In the genomic region with DNA sequence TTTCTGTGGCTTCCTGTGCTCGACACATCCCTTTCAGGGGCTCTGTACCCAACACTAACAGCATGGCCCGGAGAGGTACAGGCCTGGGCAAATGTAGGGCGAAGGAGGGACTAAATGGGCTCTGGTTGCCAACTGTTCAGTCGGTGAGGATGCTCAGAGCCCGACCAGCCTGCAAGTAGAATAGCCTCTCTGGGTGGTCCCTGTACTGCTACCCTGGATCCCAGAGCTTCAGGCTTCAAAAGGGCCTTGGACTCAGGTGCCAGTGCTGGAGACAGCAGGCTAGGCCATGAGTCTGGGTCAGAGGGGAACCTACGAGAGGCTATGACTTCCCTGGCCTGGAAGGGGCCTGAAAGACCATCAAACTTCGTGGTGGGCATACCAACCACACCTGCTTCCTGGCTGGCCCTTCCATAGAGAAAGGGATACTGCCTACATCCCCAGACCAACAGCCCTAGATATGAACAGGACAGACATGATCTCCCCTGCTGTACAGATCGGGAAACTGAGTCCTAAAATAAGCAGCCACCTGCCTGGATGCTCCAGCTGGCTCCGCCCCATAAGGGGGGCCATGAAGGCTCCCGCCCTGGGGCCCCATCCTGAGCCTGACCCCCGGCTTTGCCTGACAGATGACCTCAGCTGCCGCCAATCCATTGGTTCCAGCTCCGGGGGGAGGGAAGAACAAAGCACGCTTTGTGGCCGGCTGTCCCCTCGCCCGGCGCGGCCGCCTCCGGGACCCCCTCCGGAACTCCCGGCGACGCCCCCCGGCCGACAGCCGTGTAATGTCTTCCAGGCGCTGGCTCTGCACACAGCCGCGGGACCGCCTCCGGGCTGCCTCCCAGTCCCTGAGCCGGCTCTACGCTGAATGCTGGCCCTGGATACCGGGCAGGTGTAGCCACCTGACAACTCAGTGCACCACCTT, we compare ENCODE assay signal across 8 mouse cellular contexts. TPM values are rescaled to one million over a fixed set of nuclear protein-coding genes. Genes with fewer than 3 reads are reported as not detected.
DNase-seq lines count a peak whose midpoint lies in the region; ATAC-seq and TF ChIP-seq lines count a peak whose summit lies in the region.
"Had no signal": no experiment of that assay in that cellular context is flagged by ENCODE, and none has a peak within 500 bp of the region (broad histone marks: within the 10 kb centered on the region; RNA-seq: fewer than 3 reads in every experiment).

No protein-coding gene starts in this region.

- 14% methylated on average over 36 of the region's 36 CpGs for WGBS in lung, embryonic 16.5 days
- WGBS in forebrain, postnatal 0 days = 13% methylated on average over 36 of the region's 36 CpGs
- WGBS in stomach, embryonic 14.5 days = 13% methylated on average over 36 of the region's 36 CpGs

- H3K4me1 ChIP-seq in lung, embryonic 16.5 days (replicated peaks; ENCODE audit: control insufficient read depth, insufficient read depth, low read length) = peaks cover 6% of the 10 kb centered on the region; the same call in 1 of the 2 replicates
- no peaks in the 10 kb centered on the region for H3K4me1 ChIP-seq in forebrain, postnatal 0 days (ENCODE audit: insufficient read depth)
- peaks cover 7% of the 10 kb centered on the region; the same call in 1 of the 2 replicates for H3K4me1 ChIP-seq in stomach, embryonic 14.5 days (ENCODE audit: control insufficient read depth, insufficient read depth, low read length)

- H3K27ac ChIP-seq in lung, embryonic 16.5 days (ENCODE audit: low read length) = no peak overlapping the region
- H3K27ac ChIP-seq in forebrain, postnatal 0 days (ENCODE audit: low read depth, low read length) = no peak overlapping the region
- H3K27ac ChIP-seq in stomach, embryonic 14.5 days (ENCODE audit: low read length) = no peak overlapping the region
- H3K27ac ChIP-seq: macrophage had no signal

- ATAC-seq in lung, embryonic 16.5 days (ENCODE audit: low read depth) = no peak
- peak; percentile 16; the same call in 1 of the 2 replicates for ATAC-seq in forebrain, postnatal 0 days
- 0 out of 2 replicates have a peak, but pooled peaks have one; percentile 35 for ATAC-seq in stomach, embryonic 14.5 days (ENCODE audit: insufficient number of reproducible peaks, insufficient read depth, low FRiP score, low read depth)

- DNase-seq in lung, postnatal 10 days = no peak
- no peak for DNase-seq in forebrain, postnatal 0 days
- DNase-seq in liver = peak; percentile 30
- DNase-seq in frontal cortex, adult 2 months (ENCODE audit: extremely low spot score in 1 of 2, low spot score in 1 of 2) = no peak
- no peak for DNase-seq in layer of hippocampus, postnatal 10 days (ENCODE audit: low spot score in 2 of 2)

- peak overlapping the region; percentile 24; the same call in 1 of the 2 replicates for H3K4me3 ChIP-seq in lung, embryonic 16.5 days (ENCODE audit: low read length)
- peak overlapping the region; percentile 15 for H3K4me3 ChIP-seq in forebrain, postnatal 0 days (ENCODE audit: low read depth, low read length)
- peak overlapping the region; percentile 9; the same call in 1 of the 2 replicates for H3K4me3 ChIP-seq in stomach, embryonic 14.5 days (ENCODE audit: low read depth, low read length)

- TF ChIP-seq CTCF in forebrain, postnatal 0 days (IDR thresholded peaks at IDR 0.05; ENCODE audit: low read depth) = no peak

- peak overlapping the region; percentile 40 for H3K4me2 ChIP-seq in lung, embryonic 16.5 days (ENCODE audit: low read depth, low read length)
- H3K4me2 ChIP-seq in forebrain, postnatal 0 days (ENCODE audit: low read depth) = peak overlapping the region; percentile 50
- H3K4me2 ChIP-seq in stomach, embryonic 14.5 days (replicated peaks; ENCODE audit: low read depth, low read length) = peak overlapping the region; percentile 44

- no peaks in the 10 kb centered on the region for H3K9me3 ChIP-seq in lung, embryonic 16.5 days (ENCODE audit: control insufficient read depth, low read length)
- H3K9me3 ChIP-seq in forebrain, postnatal 0 days (ENCODE audit: low read length) = no peaks in the 10 kb centered on the region
- no peaks in the 10 kb centered on the region for H3K9me3 ChIP-seq in stomach, embryonic 14.5 days (ENCODE audit: control insufficient read depth, low read depth, low read length)

- H3K27me3 ChIP-seq in lung, embryonic 16.5 days (ENCODE audit: control insufficient read depth, insufficient read depth, low read depth, low read length) = no peaks in the 10 kb centered on the region
- H3K27me3 ChIP-seq in forebrain, postnatal 0 days (ENCODE audit: insufficient read depth, low read length) = no peaks in the 10 kb centered on the region
- H3K27me3 ChIP-seq in stomach, embryonic 14.5 days (ENCODE audit: control insufficient read depth, insufficient read depth, low read length) = no peaks in the 10 kb centered on the region

- no peak overlapping the region for H3K9ac ChIP-seq in lung, embryonic 16.5 days (ENCODE audit: low read length)
- peak overlapping the region; percentile 31; the same call in 1 of the 2 replicates for H3K9ac ChIP-seq in forebrain, postnatal 0 days
- H3K9ac ChIP-seq in stomach, embryonic 14.5 days (replicated peaks; ENCODE audit: low read depth, low read length) = 0 out of 2 replicates have a peak overlapping the region, but pooled peaks have one; percentile 18

- H3K36me3 ChIP-seq in lung, embryonic 16.5 days (ENCODE audit: control insufficient read depth, insufficient read depth, low read length) = no peaks in the 10 kb centered on the region
- H3K36me3 ChIP-seq in forebrain, postnatal 0 days (ENCODE audit: insufficient read depth) = peaks cover 7% of the 10 kb centered on the region; the same call in 1 of the 2 replicates
- no peaks in the 10 kb centered on the region for H3K36me3 ChIP-seq in stomach, embryonic 14.5 days (ENCODE audit: control insufficient read depth, insufficient read depth, low read length)

RNA-seq across cellular contexts. Expression of gene Srxn1, which starts 9.0 kb away (rescaled TPM):
- 5.7 and 5.9 TPM in 2 replicates for polyA plus RNA-seq in lung, embryonic 16.5 days (2015; fragmentation: Nextera tagmentation; extraction: Ambion mirVana)
- total RNA-seq in forebrain, postnatal 0 days (2014; rRNA removed) = 18.4 and 27.3 TPM in 2 replicates
- polyA plus RNA-seq in forebrain, postnatal 0 days (2015; fragmentation: Nextera tagmentation; extraction: Ambion mirVana) = 11.9 and 16.4 TPM in 2 replicates
- polyA plus RNA-seq in stomach, embryonic 14.5 days (2014; fragmentation: Nextera tagmentation; extraction: Ambion mirVana) = 7.6 and 11.4 TPM in 2 replicates
- polyA plus RNA-seq in frontal cortex, adult 2 months (2012; rRNA removed) = 91.2 and 95.2 TPM in 2 replicates
- 10 to 100 TPM; 40.4 to 43.0 TPM for total RNA-seq in layer of hippocampus, postnatal 10 days (2021)

RNA-seq across cellular contexts. Expression of gene Tcf15, which starts 29.0 kb away (rescaled TPM):
- polyA plus RNA-seq in lung, embryonic 16.5 days (2015; fragmentation: Nextera tagmentation; extraction: Ambion mirVana) = 4.7 and 6.1 TPM in 2 replicates
- total RNA-seq in forebrain, postnatal 0 days (2014; rRNA removed) = 1.6 TPM in 1 of 2 replicates, not detected in the other
- 0.69 and 1.1 TPM in 2 replicates for polyA plus RNA-seq in forebrain, postnatal 0 days (2015; fragmentation: Nextera tagmentation; extraction: Ambion mirVana)
- polyA plus RNA-seq in stomach, embryonic 14.5 days (2014; fragmentation: Nextera tagmentation; extraction: Ambion mirVana) = 12.9 and 14.1 TPM in 2 replicates
- 3.3 TPM in 2 replicates for polyA plus RNA-seq in frontal cortex, adult 2 months (2012; rRNA removed)
- 1 to 10 TPM; 3.0 to 3.4 TPM for total RNA-seq in layer of hippocampus, postnatal 10 days (2021)
- polyA plus RNA-seq: macrophage had no signal

RNA-seq across cellular contexts. Expression of gene Scrt2, which starts 33.0 kb away (rescaled TPM):
- polyA plus RNA-seq in lung, embryonic 16.5 days (2015; fragmentation: Nextera tagmentation; extraction: Ambion mirVana) = 0.06 TPM in 1 of 2 replicates, not detected in the other
- 7.4 and 8.5 TPM in 2 replicates for total RNA-seq in forebrain, postnatal 0 days (2014; rRNA removed)
- polyA plus RNA-seq in forebrain, postnatal 0 days (2015; fragmentation: Nextera tagmentation; extraction: Ambion mirVana) = 3.7 and 4.3 TPM in 2 replicates
- 0.10 and 0.12 TPM in 2 replicates for polyA plus RNA-seq in stomach, embryonic 14.5 days (2014; fragmentation: Nextera tagmentation; extraction: Ambion mirVana)
- 15.5 and 19.7 TPM in 2 replicates for polyA plus RNA-seq in frontal cortex, adult 2 months (2012; rRNA removed)
- total RNA-seq in layer of hippocampus, postnatal 10 days (2021) = 10 to 100 TPM; 20.8 to 21.8 TPM
- polyA plus RNA-seq: macrophage had no signal
